Comparison of ENCODE assay signal across 9 mouse cellular contexts in genomic region chr5:39076555-39077178, GRCm38 (mm10).
A peak's percentile ranks its signal among the peaks of the same experiment; 100 is the strongest.
DNase-seq lines count a peak whose midpoint lies in the region; ATAC-seq lines count a peak whose summit lies in the region.
"Had no signal": no experiment of that assay in that cellular context is flagged by ENCODE, and none has a peak within 500 bp of the region (broad histone marks: within the 10 kb centered on the region; RNA-seq: fewer than 3 reads in every experiment).

No protein-coding gene starts in this region.

- H3K27me3 ChIP-seq in forebrain, embryonic 14.5 days (replicated peaks; ENCODE audit: control insufficient read depth, insufficient read depth, low read length), result no peaks in the 10 kb centered on the region
- H3K27me3 ChIP-seq in midbrain, embryonic 12.5 days, result no peaks in the 10 kb centered on the region
- H3K27me3 ChIP-seq in heart, embryonic 10.5 days (ENCODE audit: insufficient read depth, poor library complexity, severe bottlenecking), result no peaks in the 10 kb centered on the region

- no peaks in the 10 kb centered on the region for H3K36me3 ChIP-seq in forebrain, embryonic 14.5 days (ENCODE audit: control insufficient read depth, insufficient read depth, low read length)
- H3K36me3 ChIP-seq in midbrain, embryonic 12.5 days, result no peaks in the 10 kb centered on the region
- no peaks in the 10 kb centered on the region for H3K36me3 ChIP-seq in heart, embryonic 10.5 days

- 26% methylated on average over 11 of the region's 11 CpGs for whole genome bisulfite sequencing in forebrain, embryonic 14.5 days
- WGBS in midbrain, embryonic 12.5 days, result 30% methylated on average over 11 of the region's 11 CpGs
- WGBS in heart, embryonic 10.5 days, result 54% methylated on average over 11 of the region's 11 CpGs

- no peak overlapping the region for H3K9ac ChIP-seq in forebrain, embryonic 14.5 days (ENCODE audit: low read length)
- H3K9ac ChIP-seq in midbrain, embryonic 12.5 days (replicated peaks), result no peak overlapping the region

- H3K4me1 ChIP-seq in forebrain, embryonic 14.5 days (ENCODE audit: control insufficient read depth, insufficient read depth, low read length), result no peaks in the 10 kb centered on the region; the same call in 1 of the 2 replicates
- H3K4me1 ChIP-seq in midbrain, embryonic 12.5 days, result peaks cover 7% of the 10 kb centered on the region
- H3K4me1 ChIP-seq in heart, embryonic 10.5 days, result no peaks in the 10 kb centered on the region

- peak; percentile 27 for DNase-seq in R1 (ENCODE audit: low read depth, low spot score)
- DNase-seq in cerebellum, adult 18-20 months, result peak; percentile 80 to 86
- DNase-seq in forebrain, embryonic 14.5 days (ENCODE audit: low spot score), result peak; percentile 76
- DNase-seq in MN1 (ENCODE audit: low spot score), result no peak
- no peak for DNase-seq in heart, embryonic 10.5 days (ENCODE audit: low spot score)
- no peak for DNase-seq in spleen, adult 12 weeks (ENCODE audit: low spot score)
- no peak for DNase-seq in testis, postnatal 14 days (ENCODE audit: low spot score)

- no peaks in the 10 kb centered on the region for H3K9me3 ChIP-seq in forebrain, embryonic 14.5 days (replicated peaks; ENCODE audit: control insufficient read depth, low read length)
- H3K9me3 ChIP-seq in midbrain, embryonic 12.5 days, result no peaks in the 10 kb centered on the region
- no peaks in the 10 kb centered on the region for H3K9me3 ChIP-seq in heart, embryonic 10.5 days

- peak overlapping the region; percentile 55; the same call in 1 of the 2 replicates for H3K27ac ChIP-seq in forebrain, embryonic 14.5 days (ENCODE audit: low read depth, low read length)
- no peak overlapping the region; the same call in 1 of the 2 replicates for H3K27ac ChIP-seq in midbrain, embryonic 12.5 days (replicated peaks)
- H3K27ac ChIP-seq in heart, embryonic 10.5 days, result no peak overlapping the region
- H3K27ac ChIP-seq: macrophage had no signal

- no peak overlapping the region for H3K4me2 ChIP-seq in forebrain, embryonic 14.5 days (ENCODE audit: low read length)
- no peak overlapping the region for H3K4me2 ChIP-seq in midbrain, embryonic 12.5 days (replicated peaks)

- peak; percentile 86 for ATAC-seq in forebrain, embryonic 14.5 days
- peak; percentile 87 for ATAC-seq in midbrain, embryonic 12.5 days (ENCODE audit: low FRiP score, low read depth)

- no peak overlapping the region for H3K4me3 ChIP-seq in forebrain, embryonic 14.5 days (ENCODE audit: low read depth, low read length)
- H3K4me3 ChIP-seq in midbrain, embryonic 12.5 days, result no peak overlapping the region
- no peak overlapping the region for H3K4me3 ChIP-seq in heart, embryonic 10.5 days

Comparison
In these comparisons a context has a peak if more than half of its experiments do, and no peak if none do; other contexts are left out.
1. DNase-seq: peak in R1 (single experiment), cerebellum, adult 18-20 months (2 of 2) and forebrain, embryonic 14.5 days (single experiment); none in MN1 (single experiment), heart, embryonic 10.5 days (single experiment), spleen, adult 12 weeks (single experiment) and testis, postnatal 14 days (single experiment).